Mouse (Mus musculus): ENCODE data around the gene Mpig6b.
A peak's percentile ranks its signal among the peaks of the same experiment; 100 is the strongest.

The Mpig6b gene

DNA sequence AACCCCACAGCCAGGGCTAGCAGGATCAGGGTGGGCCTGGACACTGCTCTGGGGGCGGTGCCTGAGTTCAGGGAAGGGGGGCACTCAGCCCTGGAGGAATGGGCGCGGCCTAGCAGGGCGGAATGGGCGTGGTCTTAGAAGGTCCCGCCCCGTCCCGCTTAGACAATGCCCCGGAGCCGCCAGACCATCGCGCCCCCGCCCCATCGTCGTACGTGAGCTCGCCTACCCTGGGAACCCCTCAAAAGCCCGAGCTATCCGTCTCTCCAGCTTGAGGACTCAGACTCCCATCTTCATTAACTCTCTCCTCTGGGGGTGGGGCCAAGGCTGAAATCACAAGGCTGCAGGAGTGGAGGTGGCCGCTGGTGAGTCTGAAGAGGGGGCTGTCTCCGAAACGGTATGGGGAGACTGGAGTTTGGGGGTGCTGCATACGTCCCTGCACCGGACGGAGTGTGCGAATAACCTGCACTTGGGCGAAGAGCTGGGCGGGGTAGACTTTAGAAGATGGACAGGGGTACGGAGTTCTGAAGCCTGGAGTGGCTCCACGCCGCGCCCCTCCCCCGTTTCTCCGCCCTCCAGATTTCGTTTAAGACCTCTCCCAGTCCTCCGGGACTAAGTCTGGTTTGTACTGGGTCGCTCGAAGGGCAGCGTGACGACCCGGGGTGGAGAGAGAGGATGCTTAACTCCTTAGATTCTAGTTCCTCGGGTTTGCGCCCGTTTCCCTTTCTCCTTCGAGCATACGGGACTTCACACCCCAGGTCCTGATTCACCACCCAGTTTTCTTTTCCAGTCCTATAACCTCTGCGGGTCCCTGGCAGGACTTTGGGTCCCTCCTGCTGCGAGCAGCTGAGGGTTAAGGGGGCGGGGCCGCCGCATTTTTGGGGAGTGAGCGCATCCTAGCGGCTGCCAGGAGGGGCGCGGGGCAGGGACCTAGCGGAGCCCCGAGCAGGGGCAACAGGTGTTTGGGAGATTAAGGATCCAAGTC is 6.8 kb downstream of the Mpig6b start, which contains the start of gene Ddah2:
TSS of gene Ddah2 (plus strand) at position 125 of the 982 bp plus-strand sequence.
- peak; percentile 85 for DNase-seq

DNA sequence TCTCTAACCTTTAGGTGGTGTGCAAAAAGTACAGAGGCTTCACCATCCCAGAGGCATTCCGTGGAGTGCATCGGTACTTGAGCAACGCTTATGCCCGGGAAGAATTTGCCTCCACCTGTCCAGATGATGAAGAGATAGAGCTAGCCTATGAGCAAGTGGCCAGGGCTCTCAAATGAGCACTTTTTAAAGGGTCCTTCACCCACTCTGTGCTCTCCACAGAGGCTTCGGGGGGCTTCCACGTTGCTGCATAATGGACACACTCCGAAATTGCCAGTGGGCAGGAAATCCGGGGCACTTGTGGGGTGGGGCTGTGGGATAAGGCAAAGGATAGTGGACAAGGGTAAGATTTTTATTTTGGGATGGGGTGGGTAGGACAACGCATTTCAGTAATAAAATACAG is 7.7 kb downstream of the Mpig6b start:
- DNase-seq, result no peak

DNA sequence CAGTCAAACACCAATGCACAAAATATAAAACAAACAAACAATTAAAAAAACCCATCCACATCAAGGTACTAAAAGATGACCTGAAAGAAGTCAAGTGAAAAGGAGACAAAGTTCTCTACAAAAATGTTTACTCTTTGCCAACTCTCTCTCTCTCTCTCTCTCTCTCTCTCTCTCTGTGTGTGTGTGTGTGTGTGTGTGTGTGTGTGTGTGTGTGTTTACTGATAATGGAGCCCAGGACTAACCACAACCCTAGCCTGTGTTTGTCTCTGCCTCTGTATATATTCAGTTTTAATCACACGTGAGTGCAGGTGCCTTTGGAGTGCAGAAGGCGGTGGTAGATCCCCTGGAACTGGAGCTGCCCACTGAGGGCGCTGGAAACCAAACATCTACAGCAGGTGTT is 8.9 kb downstream of the Mpig6b start:
- DNase-seq, result no peak

DNA sequence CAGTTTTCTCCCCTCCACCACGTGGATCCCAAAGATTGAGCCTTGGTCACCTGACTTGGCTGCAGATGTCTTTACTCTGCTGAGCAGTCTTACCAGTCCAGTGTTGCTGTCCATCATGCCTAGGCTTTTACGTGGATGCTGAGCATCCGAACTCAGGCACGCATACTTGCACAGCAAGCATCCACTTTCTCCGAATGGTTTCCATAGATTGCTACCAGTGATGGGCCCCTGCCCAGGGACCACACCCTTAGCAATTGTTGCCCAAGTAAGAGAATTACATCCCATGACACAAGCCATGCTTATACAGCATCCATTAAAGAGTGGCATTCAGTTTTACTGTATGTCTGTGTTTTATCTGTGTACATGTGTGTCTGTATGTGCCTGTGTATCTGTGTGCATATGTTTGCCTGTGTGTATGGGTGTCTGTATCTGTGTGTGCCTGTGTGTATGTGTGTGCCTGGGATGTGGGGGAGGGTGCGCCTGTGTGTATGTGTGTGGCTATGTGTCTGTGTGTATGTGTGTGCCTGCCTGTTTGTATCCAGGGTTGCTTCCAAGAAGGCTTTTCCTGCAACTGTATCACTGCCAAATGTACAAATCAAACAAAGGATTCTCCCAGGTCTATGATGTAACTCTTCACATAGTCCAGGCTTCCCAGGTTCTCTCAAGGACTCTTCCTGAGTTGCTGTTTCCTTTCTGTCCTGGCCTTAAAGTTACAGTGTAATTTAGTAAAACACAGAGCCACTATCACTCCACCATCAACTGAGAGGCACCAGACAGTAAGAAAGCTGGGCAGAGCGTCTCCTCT is 10.1 kb downstream of the Mpig6b start:
- DNase-seq, result peak; percentile 3

DNA sequence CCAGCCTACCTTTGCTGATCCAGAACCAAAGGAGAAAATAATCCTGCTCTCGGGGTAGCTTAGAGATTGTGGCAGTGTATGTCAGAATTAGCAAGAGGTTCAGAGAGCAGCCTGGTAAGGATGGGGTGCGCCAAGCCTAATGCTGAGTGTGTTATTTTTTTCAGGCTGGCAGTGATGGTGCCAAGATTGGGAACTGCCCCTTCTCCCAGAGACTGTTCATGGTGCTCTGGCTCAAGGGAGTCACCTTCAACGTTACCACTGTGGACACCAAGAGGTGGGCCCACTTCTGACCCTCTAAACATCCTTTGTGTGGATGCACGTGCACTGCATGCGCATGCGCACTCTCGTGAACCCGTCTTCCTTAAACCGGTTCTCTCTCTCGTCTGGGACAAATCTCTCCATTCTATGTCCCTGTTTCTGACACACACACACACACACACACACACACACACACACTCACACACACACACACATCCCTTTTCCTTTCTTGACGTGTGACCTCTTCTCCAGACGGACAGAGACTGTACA is 13.6 kb downstream of the Mpig6b start:
- DNase-seq, result no peak

DNA sequence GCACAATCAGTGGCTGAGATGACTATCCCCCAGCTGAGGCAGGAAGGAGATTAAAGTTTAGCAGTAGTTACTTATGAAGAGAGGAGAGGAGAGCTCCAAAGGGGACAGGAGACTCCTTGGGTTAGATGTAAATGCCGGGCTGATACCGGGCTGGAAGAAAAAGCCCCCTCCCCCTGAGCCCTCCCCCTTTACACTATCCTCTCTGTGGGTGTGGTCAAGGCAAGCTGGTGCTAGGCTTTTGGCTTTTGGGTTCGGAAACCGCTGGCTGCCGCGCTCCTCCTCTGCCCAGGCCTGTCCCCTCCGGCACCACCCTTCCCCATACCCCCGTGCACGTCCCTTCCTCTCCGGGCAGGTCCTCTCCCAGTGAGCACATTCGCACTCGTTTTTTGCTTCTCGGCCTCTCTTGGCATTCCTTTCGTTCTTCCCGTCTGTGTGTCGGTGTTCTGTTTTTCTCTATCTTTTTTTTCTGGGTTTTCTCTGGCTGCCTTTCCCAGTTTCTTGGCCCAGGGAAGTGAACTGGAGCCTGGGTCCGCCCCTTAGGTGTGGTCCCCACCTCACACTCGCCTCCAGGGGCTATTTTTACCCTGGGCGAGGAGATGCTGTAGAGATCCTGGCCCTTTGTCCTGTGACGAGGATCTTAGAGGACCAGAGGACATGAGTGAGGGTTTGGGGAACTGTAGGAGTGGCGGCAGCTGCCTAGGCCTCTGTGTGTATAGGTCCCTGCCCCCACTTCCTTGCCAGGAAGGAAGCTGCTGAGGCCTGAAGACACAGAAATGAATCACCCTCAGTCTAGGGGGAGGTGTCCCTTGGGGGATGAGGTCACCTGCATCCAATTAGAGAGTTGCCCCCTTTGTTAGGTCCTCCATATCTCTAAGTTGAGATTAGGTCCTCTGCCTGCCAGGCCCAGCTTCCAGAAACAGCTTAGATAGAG is 14.6 kb downstream of the Mpig6b start:
- DNase-seq, result peak; percentile 81

DNA sequence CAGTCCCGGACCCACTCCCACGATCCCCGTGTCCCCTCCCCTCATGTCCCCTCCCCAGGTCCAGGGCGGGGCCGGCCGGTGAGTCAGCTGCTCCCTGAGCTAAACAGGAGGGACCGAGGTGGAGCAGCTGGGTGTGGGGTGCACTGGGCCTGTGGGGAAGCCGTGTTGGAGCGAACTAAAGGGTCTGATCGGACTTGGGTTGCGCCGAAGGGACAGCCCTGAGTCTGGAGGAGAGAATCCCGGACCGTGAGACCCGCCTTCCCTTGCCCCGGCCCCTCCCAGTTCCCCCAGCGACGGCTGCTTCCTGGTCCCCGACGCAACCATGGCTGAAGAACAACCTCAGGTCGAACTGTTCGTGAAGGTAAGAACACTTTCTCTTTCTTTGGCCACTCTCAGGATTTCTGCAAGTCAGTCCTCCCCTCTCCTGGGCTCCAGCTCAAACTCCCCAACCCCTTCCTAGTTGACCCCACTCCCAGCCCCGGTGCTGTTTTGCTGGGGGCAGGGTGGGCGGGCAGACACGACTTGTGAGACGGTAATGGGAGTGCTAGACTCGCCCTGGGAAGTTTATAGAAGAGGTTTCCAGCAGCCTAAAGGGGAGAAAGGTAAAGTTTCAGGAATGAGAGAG is 15.7 kb downstream of the Mpig6b start:
- DNase-seq, result peak; percentile 73

DNA sequence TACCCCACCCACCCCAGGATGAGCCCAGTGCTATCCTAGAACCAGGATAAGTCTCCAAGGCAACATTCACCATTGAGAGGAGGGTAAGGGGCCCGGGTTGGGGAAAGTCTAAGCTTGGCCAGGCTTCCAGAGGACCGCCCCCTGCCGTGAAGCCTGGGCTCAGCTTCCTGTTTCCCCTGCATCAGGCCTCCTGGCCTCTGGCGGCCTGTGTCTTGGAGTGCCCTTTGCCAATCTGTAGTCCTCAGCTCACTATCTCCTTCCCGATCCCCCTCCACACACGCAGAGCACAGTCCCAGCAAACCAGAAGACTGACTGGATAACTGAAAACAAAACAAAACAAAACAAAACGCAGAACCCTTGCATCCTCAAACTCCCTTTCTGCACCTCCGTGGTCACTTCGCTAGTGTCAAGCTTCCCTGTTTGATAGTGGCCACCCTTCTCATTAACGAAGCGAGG is 16.4 kb downstream of the Mpig6b start, which contains the start of gene Clic1:
TSS of gene Clic1 (plus strand) at position 406 of the 456 bp plus-strand sequence.
- peak; percentile 46 for DNase-seq

DNA sequence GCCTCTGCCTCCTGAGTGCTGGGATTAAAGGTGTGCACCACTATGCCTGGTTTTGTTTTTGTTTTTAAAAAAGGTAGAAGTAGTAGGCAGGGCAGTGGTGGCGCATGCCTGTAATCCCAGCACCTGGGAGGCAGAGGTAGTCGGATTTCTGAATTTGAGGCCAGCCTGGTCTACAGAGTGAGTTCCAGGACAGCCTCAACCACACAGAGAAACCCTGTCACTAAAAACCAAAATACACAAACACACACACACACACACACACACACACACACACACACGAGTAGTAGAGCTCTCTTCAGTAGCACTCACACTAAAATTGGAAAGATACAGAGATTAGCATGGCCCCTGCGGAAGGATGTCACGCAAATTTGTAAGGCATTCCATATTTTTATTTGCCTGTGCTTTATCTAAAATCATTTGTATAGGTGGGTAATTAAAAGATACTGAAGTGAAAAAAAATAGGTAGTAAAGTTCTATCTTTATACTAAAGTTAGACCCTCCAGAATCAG is 17.0 kb downstream of the Mpig6b start:
- DNase-seq, result no peak

DNA sequence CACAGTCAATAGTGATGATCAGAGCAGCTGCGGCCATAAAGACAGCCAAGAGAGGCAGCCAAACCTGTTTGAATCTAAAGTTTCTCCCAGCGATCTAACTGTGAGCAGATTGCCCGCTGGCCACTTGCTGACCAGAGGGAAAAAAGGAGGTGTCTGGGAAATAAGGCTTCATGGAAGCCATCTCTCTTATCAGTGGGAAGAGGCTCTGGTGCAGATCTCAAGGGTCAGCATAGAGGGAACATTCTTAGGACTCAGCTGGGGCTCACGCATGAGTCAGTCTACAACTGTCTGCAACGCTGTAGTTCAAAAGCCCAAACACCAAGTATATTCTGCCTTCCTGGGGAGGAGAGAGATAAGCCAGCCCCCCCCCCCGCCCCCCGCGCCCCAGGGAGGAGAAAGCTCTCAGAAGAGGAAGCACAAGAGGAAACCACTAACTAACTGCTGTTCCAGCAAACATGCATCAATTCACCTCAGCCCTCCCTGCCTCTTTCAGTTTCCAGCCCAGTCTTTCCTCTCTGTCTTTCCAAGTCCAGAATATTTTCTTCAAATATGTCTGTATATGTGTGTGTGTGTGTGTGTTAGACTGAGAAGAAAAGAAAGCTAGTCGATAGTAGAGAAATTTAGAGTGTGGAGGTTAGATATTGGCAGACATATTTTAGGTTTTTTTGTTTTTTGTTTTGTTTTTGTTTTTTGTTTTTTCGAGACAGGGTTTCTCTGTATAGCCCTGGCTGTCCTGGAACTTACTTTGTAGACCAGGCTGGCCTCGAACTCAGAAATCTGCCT is 17.6 kb downstream of the Mpig6b start:
- peak; percentile 19 for DNase-seq

DNA sequence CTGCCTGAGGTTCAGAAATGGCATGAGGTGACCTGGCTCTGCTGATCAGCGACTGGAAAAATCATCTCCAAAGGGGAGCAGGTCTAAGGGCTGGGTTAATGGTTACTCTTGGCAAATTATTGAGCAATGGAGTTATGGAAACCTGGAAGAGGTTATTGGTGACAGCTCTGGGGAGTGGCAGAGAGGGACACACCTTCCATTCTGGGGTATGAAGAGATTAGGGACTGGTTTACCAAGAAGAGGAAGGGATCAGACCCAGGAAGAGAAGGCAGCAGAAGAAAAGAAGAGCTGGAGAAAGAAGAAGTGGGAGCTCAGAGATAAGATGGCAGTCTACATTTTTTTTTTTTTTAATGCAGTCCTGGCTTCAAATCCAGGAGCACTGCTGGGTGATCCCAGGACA is 18.3 kb downstream of the Mpig6b start:
- peak; percentile 82 for DNase-seq

DNA sequence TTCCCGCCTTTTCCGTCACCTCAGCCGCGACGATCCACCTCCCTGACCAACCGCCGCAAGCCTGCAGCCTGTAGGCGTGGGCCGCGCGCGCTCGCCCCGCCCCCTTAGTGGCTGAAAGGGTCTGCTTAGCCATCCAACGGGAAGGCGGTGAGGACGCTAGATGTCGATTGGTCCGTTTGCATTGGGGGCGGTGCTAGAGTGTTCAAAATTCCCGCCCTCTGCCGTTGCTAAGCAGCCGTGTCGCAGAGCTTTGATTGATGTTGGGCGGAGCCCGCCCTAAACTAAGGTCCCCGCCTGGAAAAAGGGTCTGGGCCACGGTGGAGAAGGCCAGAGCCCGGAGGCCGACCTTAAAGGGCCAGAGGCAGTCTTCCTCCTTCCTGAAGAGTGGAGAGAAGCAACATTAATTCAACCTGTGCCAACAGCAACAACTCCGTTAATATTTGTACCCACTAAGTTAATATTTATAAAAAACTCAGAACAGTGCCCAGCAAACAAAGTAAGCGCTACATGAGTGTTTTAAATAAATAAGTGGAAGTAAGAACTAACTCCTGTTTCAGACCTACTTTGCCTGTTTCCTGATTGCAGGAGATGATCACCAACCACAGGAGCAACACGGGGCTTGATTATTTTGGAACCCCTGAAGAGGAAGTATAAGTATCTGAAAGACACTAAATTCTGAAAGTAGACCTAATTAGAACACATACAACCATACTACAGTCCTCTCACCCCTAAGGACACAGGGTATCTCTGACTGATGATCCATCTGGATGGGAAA is 19.1 kb downstream of the Mpig6b start, which contains the start of gene Msh5:
TSS of gene Msh5 (minus strand) at position 65 of the 775 bp plus-strand sequence.
- peak; percentile 99 for DNase-seq

DNA sequence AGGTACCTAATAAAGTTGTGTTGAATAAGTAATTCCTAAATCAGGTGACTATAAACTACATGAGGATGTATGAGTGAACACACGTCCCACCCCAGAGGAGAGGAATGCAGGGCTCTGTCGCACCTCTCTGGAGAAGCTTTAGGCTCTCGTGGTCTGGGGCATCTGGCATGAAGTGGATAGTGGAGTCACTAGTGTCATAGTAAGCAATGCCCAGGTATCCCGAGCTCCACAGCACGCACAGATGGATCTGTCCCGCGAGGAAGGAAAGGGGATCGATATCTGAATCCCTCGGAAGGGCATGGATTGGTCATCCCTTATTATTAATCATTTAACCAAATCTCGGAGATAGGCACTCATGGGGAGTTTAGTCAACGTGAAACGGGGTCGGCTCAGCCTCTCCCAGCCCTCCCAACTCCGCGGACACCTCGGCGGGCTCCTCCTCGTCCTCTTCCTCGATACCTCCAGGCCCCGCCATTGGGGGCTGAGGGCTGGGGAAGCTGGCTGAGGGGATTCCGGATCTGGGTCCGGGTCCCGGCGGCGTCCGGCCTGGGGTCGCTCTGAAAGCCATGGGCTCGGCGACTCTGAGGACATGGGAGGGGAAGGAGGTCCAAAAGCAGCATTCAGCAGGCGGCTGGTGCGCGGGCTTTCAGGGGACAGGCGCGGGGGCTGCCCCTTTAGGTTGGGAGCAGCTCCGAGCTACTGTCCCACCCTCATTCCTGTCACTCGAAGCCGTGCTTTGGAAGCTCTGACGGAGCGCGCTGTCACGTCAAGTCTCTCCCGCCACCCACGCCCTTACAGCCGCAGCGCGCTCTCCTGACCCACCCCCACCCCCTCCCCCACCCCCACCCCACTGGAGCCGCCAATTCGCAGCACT is 19.9 kb downstream of the Mpig6b start:
- peak; percentile 31 for DNase-seq

DNA sequence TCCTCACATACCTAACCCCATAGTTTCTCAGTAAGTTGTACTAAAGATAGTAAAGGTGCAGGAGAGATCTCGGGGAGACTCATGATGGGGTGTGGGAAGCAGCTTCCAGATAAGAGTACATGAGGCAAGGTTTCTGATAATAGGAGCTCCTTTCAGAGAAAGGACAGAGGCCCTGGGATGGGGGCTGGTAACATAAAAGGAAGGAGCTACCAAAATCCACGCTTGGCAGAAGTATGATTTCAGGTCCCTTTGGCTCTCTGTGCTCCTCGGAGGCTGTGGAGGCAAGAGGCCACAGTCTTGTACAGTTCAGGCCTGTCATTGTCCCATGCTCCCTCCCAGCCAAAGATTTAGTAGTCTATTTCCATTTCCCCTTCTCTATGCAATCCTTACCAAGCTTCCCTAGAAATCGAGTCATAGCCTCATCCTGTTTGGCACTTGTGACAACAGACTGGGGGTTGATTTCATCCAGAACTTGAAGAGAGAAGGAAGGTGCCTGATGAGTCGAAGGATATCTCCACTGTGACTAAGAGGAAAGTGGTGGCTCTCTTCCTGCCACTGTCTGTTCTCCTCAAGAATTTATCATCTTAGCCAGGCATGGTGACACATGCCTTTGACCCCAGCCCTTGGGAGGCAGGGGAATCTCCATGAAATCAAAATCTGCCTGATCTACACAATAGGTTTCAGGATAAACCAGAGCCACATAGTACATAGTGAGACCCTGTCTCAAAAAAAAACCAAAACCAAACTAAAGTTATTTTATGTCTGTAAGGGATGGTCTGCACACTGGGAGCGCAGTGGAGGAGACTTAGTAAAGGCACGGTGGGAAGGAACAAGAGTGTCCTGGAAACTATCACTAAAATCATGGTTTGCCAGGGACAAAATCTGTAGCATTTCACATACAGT is 20.8 kb downstream of the Mpig6b start:
- DNase-seq, result no peak

DNA sequence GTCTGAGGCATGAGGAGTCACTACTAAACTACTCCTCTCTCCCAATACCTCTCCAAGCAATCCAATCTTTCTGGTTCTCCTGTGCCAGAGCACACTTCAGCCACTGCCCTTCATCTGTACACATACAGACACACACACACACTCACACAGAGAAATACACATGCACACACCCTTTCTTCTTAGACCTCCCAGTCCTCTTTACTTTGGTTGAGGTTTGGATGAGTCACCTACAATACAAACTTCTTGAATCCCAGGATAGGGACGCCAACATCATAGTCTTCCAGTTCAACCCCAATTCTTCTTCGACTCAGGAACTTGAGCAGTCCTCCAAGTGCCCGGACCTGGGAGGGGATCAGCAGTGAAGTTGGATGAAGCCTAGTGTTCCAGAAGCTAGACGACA is 22.2 kb downstream of the Mpig6b start:
- no peak for DNase-seq

DNA sequence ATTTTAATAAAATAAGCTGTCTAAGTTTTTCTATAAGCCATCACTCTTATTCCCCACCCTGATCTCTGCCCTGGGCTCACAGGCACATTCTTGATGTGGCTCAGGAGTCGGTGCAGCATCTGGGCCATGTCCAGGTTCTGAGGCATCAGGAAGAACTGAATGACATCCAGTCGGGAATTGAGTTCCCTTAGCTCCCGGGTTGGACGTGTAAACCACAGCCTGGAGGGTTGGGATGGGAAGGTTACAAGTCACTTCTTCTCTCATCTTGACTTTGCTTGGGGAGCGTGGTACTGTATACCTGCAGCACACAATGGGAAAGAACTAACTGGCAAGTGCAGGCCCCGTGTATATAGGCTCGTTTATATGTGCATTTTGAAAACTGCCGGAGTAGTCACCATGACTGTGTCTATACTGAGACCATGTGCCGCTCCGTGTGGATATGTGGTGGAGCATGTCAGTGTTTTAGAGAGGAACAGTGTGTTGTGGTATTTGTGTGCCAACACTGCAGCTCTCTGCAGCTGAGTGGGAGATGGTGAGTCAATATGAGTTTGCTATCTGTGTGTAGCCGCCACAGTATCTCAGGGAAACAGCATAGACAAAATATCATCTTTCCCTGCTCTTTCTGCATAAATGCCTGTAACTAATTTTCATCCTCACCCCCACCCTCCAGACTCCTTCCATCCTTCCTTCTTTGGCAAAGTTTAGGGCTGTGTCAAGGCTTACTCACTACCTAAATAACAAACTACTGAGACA is 26.7 kb downstream of the Mpig6b start:
- DNase-seq, result no peak

DNA sequence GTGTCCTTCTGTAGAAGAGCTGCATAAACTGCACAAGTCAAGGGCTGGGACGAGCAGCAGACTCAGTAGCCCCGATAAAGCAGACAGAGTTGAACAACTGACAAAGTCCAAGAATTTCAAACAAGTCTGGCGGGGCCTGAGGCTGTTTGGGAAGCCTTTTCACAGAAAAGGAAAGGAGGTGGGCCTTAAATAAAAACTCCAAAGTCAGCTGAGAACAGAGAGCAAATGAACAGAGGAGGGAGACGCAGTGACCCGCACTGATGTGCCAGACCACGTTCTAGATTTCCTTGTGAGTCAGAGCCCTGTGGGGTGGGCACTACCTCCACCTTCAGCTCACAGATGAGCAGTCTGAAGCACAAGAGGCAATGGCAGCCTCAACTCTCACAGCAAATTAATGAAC is 31.1 kb downstream of the Mpig6b start:
- no peak for DNase-seq

All from kidney, adult 11 months (tissue).